Mouse (Mus musculus) layer of hippocampus, adult 18-20 months (tissue): ENCODE data around the gene March5. TPM values are rescaled to one million over a fixed set of nuclear protein-coding genes. Genes with fewer than 3 reads are reported as not detected.
A peak's percentile ranks its signal among the peaks of the same experiment; 100 is the strongest.
"Not testable (repeated sequence)": the region's sequence is repeated elsewhere in the genome, so short reads cannot be mapped to it uniquely, and the experiment has no call there.

Experiments used
- DNase-seq, 2 experiments: peaks; one replicate each; pipeline ENCODE4 v3.0.0; 2022; ENCODE audit warnings: low spot score in 2 of 2
- total RNA-seq, 2 experiments: library from RNA; stranded (reverse); gene quantifications; 2 replicates each; pipeline ENCODE4 v1.2.3; 2021

March5 gene
- total RNA-seq, 2 experiments from 2014 or later = 89.4 to 90.6 TPM

DNA sequence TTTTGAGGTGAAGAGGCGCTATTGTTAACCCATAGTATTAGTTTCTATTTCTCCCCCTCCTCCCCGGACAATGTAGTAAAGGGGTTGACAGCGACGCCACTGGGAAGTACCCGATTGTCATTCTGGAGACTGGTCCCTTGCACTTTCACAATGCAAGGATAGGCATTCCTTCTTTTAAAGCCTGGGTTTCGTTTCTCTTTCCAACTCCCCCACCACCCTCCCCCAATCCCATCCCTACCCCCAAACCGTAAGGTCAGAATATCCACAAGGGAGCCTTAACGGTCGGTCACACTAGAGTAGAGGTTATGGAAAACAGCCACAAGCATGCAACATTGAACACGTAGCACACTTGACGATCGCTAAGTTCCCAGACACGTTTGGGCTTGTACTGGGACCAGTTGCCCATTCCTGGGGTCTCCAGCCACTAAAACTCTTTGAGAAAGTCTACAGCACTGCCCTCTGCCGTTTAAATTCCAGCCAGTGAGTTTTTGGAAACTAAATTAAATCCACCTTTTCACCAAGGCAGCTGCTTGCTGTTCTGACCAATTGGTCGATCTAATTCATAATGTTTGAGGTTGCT, 923 bp downstream of the March5 start, which contains the start of gene Cpeb3:
Gene Cpeb3 (minus strand): TSS at position 426 of the 580 bp plus-strand sequence.
- DNase-seq = peak in 1 of 2 experiments; percentile 35

DNA sequence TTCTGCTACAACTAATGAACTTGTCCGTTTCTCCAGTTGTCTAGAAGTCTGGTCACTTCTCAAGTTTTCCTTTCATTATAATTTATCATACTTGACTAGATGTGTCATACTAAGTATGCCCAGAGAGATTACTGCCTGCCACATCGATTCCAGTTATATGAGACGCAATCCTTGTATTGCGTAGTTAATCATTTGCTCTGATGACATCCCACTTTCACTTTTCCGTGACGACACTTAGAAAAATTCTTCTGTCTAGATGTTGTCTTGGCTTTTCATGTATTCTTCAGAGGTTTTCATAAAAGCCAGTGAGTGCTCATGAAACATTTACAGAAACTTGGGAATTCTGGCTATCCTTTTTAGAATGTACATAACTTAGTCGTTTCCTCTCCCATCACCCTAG, 1.6 kb downstream of the March5 start:
- DNase-seq = no peak

DNA sequence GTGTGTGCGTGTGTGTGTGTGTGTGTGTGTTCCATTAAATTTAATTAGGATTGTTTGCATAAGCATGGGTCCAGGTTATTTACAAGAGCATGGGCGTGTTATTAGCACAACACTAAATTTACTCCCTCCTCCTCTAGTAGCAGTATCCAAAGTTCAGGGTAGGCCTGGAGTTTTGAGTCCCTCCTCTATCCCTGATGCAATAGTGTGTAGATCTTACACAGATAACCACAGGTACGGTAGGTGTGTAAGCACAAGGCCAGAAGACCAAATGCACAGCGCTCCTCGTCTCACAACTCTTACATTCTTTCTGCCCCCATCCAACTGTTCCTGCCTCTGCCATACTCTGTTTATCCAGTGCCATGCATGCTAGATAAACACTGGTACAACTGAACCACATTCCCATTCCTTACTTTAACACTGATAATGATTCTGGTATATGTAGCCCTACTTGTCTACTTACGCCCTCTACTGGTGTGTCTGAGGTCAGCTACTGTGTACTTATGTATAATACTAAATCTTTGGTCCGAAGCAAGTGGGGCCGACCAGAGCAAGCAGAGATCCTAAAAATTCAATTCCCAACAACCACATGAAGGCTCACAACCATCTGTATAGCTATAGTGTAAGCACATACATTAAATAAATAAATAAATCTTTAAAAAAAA, 2.3 kb downstream of the March5 start:
- no peak for DNase-seq

DNA sequence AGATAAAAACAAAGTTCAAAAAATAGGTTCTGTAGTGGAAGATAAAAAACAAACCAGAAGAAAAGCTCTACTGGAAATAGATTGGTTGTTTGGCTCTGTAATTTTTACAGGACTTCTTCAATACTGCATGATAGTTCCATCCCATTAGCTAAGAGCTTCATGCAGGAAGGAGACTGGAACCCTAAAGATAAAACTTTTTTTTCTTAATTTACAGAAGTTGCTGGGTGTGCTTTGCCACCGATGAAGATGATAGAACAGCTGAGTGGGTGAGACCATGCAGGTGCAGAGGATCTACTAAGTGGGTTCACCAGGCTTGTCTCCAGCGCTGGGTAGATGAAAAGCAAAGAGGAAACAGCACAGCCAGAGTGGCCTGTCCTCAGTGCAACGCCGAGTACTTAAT, 3.1 kb downstream of the March5 start:
- DNase-seq = no peak

DNA sequence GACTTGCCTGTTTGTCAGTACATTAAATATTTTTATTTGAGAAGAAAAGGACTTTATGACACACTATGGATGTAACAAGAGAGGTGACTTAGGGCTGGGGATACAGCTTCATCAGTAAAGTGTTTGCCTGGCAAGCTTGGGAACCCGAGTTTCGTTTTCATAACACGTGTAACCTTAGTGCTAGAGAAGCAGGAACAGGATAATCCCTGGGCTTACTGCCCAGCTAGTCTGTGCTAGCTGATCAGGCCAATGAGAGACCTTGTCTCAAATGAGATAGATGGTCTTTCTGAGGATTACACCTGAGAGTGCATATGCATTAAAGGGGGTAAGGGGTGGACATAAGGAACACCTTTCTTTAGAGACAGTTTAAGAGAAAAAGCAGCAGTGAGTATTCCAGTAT, 4.1 kb downstream of the March5 start:
- DNase-seq = no peak

DNA sequence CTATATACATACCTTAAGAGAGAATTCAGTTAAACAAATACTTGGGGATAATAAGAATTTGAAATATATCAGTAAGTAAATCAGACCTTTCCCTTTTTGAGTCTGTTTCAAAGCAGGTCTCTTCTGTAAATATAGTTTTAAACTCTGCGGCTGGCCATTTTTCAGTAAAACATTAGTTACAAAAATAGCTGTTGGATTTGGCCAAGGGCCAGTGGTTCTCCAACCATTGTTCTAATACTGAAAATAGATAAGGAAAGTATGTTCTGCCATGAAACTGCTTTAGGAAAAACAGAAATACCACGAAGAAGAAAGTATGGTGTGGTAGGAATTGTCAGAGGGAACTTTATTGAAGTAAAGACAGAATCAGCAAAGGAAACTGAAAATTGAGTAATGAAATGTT, 7.4 kb downstream of the March5 start:
- DNase-seq = no peak

DNA sequence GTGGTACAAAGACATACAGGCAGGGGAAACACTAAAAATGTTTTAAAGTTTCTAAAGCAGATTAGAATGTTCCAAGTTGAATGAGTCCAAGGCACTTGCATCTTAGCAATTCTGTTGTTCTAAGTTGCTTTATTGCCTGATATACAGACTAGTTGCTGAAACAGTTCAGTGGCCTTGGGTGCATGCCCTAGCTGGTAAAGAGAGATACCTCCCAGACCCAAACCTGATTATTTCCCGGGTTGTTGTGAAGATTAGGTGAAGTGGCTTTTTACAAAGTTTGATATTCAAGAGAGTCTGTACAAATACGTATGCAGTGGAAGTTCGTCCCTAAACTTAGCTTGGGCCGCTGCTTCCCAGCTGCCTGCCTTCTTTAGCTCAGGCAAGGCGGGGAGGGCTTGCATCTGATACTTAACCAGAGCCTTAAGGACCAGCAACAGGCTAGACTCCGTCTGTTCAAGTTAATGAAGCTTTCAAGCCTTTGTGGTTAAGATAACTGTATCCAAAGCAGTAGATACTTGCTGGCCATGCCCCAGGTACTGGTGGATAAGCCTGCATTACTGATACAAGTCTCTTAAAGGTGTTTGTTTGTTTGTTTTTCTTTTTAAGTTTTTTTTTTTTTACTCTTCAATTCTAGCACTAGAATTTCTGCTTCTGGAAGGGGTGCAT, 18.0 kb downstream of the March5 start:
- no peak for DNase-seq

DNA sequence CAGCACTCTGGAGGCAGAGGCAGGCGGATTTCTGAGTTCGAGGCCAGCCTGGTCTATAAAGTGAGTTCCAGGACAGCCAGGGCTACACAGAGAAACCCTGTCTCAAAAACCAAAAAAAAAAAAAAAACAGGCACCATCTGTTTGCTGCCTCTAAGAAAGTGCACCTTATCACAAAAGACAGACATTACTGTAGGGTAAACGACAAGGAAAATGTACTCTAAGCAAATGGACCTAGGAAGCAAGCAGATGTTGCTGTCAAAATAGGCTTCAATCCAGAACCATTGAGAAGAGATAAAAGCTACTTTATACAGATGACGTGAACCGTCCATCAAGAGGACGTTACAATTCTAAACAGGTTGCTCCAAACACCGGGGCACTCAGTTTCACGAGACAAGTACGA, 25.3 kb downstream of the March5 start:
- DNase-seq = not testable (repeated sequence)

DNA sequence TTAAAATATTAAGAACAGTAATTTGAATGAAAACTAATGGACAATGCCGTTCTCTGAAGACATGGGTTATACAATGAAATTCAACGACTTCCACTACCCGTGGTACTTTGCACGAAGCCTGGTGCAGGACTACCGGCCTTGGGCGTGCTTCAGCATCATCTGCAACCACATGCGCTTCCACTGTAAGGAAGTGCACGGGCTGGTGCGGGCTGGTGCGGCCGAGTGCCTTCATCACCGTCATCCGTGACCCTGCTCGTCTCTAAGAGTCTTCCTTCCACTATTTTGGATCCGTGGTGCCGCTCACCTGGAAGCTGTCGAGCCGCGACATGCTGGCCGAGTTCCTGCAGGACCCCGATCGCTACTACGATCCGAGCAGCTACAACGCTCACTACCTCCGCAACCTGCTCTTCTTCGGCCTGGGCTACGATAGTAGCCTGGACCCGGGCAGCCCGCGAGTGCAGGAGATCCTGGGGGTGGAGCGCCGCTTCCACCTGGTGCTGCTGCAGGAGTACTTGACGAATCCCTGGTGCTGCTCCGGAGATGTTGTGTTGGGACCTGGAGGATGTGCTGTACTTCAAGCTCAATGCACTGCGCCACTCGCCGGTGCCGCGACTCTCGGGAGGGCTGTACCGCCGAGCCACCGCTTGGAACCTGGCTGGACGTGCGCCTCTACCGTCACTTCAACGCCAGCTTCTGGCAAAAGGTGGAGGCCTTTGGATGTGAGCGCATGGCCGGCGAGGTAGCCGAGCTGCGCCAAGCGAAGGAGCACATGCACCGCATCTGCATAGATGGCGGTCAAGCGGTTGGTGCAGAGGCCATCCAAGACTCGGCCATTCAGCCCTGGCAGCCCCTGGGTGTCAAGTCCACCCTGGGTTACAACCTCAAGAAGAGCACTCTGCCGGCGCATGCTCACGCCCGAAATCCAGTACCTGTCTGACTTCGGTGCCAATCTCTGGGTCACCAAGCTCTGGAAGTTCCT, 26.5 kb downstream of the March5 start:
- DNase-seq = no peak

DNA sequence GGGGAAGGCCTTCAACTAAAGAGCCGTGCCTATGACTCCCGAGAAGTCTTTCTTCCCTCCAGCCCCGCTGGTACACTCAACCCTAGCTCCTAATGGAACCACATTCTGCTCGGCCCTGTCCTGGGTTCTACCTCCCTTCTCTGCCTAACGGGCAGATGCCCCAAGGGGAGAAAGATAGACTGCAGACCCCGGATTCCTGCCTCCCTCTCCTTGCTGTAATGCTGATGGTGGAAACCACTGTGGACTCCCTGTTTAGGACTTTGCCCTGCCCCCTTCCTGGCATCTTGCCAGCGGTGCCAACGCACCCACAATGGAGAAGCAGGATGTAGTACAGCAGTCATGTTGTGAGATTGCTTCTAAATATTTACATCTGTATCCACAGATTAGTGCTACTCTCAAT, 28.5 kb downstream of the March5 start:
- peak in 1 of 2 experiments; percentile 0 for DNase-seq

DNA sequence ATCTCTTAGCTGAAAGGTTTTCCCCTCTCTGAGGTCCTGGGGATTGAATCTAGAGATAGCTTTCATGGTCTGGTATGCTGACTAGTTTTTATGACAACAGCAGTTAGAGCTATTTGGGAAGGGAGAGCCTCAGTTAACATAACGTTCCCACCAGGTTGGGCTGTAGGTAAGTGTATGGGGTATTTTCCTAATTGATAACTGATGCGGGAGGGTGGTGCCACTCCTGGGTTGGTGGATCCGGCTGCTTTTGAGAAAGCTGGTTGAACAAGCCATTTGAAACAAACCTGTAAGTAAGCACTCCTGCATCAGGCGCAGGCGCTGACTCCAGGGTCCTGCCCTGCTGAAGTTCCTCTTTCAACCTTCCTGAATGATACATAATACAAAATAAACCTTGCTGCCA, 30.0 kb downstream of the March5 start:
- DNase-seq = no peak

DNA sequence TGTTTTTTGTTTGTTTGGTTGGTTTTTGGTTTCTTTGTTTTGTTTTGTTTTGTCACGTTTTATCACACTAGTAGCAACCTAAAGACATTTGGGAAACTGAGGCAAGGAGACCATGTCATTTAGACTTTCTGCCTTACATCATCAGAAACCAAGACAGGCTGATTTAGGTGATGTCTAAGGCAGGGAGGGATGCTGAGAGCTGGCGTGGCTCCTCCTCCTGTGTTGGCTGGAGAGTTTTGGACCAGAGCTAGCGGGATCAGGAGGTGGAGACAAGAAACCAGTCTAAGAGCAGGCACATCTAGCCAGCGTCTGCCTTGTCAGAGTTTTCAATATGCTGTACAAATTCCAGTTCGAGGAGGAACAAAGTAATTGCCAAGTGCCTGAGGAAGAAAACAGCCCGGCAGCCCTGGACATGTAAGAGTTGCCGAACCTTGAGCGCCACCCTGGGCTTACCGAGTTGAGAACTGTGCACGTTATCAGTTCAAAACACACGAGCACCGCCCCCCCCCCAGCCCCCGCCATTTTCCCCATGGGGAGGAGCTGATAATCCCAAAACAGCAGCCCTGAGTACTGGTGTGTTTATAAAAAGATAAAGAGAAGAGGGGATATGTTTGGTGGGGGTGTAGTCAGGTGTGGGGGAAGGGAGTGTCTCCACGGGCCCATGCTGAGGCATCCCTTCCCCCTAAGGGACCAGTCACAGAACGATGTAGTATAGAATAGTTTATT, 30.5 kb downstream of the March5 start:
- no peak for DNase-seq

DNA sequence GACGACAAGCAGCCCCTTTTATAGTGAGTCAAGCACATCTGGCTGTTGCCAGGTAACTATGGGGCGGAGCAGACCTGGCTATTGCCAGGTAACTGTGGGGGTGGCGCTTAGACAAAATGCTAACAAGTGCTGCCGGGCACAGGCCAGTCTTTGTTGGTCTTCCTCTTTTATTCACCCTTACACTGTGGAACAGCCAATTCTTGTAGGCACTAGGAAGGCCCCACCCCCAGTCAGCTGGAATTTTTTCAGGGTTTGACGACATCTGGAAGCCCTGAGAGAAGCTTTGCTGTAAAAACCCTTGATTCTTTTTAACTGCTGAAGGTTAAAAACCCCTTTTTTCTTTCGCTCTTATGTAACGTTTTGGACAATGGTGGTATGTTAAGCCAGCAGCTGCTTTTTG, 31.3 kb downstream of the March5 start:
- peak in 1 of 2 experiments; percentile 41 for DNase-seq

DNA sequence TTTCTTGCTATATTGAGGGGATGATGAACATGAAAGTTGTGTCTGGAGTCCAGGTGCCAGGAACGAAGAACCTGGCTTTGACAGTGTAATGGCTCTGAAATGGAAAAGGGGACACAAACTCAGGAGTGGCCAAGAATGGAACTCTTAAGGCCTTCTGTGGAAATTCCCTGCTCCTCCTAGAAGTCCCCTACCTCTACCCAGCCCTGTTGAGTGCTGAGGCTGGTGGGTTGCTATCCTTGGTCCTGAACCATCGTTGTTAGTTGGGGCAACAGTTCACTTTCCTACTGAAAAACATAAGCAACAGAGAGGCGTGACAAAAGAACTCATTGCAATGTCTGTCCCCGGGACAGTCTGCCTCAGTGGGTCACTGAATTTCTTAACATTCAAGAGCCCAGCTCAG, 31.8 kb downstream of the March5 start:
- DNase-seq = no peak

DNA sequence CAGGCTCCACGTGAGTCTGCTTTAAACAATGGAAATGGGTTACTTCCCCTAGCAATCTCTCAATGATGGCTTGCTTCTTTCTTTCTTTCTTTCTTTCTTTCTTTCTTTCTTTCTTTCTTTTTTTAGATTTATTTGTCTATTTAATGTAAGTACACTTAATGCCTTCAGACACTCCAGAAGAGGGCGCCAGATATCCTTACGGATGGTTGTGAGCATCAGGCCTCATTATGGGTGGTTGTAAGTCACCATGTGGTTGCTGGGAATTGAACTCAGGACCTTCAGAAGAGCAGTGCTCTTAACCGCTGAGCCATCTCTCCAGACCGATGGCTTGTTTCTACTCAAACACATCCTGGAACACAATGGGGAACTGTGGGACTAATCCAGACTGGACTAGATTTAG, 33.9 kb downstream of the March5 start:
- no peak for DNase-seq

DNA sequence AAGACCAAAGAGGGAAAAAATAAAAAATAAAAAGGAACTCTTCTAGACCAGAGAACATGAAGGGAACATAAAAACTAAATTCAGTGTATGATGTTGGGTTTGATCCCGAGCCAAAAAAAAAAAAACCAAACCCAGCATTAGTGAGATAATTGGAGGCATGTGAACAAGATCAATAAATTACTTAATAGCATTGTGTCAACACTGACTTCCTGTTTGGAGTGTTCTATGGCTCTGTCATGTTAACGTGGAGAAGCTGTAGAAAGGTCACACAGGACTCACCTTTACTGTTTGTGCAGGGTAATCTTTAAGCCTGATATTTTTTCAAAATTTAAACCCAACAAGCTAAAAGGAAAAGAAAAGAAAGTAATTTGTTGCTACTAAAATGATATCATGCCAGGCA, 35.4 kb downstream of the March5 start:
- DNase-seq = no peak

DNA sequence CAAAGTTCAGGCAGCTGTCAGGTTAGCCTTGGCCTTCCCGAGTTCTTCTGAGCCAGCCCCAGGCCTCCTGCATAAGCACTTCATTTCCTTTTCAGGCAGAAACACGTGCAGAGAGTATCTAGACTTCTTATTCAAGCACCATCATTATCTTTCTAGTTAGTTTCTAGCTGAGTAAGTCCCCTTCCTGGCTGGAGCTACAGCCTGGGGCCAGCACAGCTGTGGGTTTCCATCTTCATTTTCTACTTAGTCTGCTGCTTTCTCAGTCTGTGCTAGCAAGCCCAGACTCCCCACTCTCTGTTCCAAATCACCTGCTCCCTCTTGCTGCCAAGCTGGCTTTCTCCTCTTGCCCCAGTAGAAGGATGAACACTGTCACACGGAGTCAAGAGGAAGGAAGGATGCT, 39.5 kb downstream of the March5 start:
- DNase-seq = no peak

DNA sequence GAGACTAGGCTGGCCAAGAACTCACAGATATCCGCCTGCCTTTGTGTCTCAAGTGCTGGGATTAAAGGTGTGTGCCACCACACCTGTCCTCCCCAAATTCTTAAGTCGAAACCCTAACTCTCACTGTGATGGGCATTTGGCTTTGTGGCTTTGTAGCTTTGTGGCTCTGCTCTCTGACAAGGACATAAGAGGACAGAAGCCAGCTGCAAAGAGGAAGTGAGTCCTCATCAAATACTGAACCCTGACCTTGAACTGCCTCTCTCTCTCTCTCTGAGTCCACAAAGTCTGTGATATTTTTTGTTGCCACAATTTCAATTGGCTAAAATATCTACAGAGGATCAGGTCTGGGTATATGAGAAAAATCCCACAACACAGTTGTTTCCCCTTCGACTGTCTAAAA, 40.9 kb downstream of the March5 start:
- DNase-seq = no peak

DNA sequence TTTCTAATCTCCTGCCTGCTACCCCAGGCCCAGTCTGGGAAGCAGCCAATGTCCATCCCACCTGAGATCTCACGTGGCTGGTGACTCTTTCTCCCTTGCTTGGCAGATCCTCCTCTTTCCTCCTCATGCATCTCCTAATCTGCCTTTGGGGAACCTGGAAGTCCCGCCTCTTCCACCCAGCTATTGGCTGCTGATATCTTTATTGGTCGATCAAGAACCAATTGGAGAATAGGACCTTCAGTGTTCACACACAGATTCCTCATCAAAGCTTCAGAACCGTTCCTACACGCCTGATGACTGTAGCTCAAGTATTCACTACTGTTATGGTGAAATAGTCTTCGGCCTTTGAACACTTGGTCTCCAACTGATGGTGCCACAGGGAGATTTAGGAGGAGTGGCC, 44.8 kb downstream of the March5 start:
- DNase-seq = no peak

DNA sequence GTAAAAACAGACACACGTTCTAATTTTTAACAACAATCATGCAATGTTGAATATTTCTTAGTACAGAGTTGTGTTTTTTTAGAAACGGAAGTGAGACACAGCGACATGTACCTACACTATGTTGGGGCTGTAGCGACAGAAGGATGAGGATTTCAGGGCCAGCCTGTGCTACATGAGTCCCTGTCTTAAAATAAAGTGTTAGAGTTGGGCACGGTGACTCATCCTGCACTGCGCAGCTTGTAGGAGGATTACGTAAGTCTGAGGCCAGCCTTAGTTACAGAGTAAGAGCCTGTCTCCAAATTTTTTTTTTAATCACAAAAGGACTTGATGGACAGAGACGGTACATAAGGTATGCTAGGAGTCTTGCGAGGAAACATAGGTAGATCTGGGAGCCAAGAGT, 48.0 kb downstream of the March5 start:
- peak; percentile 73 to 87 for DNase-seq

DNA sequence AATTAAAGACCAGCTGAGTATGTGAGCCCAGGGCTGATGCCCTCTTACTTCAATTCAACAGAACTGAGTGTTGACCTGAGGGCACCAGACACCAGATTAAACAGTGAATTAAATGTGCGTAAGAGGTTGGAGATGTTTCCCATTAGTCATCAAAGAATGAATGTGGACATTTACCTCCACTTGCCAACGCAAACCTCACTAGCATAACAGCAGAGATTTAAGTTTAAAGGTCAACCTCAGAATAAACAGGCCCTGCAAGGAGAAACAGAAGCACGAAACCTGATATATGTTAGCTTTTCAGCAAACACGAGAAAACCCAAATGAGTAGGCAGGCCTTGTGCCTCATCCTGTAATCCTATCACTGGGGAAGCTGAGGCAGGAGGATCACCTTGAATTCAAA, 55.0 kb downstream of the March5 start:
- DNase-seq = no peak
